Mouse (Mus musculus) T-cell, adult 2 months (primary cell): ENCODE measurements around the gene Necap2.

Experiments
- DNase-seq: peaks from one replicate; pipeline ENCODE4 v3.0.0; 2022; ENCODE audit warnings: low spot score

Gene Necap2

GRCm38 (mm10) chr4:141077681-141078509, at the start of gene Necap2:
Necap2 (minus strand) TSS chr4:141078357.
- peak; percentile 96 for DNase-seq

- no peak for DNase-seq
Observed at GRCm38 (mm10) chr4:141123065-141123464, 44.9 kb upstream of the Necap2 start.

GRCm38 (mm10) chr4:141122663-141123062, 44.5 kb upstream of the Necap2 start:
- no peak for DNase-seq

- peak; percentile 47 for DNase-seq
Observed at GRCm38 (mm10) chr4:141120700-141121099, 42.5 kb upstream of the Necap2 start.

- no peak for DNase-seq
Observed at GRCm38 (mm10) chr4:141118691-141119090, 40.5 kb upstream of the Necap2 start.

GRCm38 (mm10) chr4:141115398-141115797, 37.2 kb upstream of the Necap2 start:
- no peak for DNase-seq

GRCm38 (mm10) chr4:141114521-141114981, 36.4 kb upstream of the Necap2 start:
- DNase-seq, result no peak

GRCm38 (mm10) chr4:141113831-141114230, 35.7 kb upstream of the Necap2 start:
- no peak for DNase-seq

GRCm38 (mm10) chr4:141108196-141108732, 30.1 kb upstream of the Necap2 start:
- DNase-seq, result no peak

- DNase-seq, result no peak
Observed at GRCm38 (mm10) chr4:141106526-141107183, 28.5 kb upstream of the Necap2 start.

- DNase-seq, result no peak
Observed at GRCm38 (mm10) chr4:141101855-141102254, 23.7 kb upstream of the Necap2 start.

- no peak for DNase-seq
Observed at GRCm38 (mm10) chr4:141101291-141101690, 23.1 kb upstream of the Necap2 start.

GRCm38 (mm10) chr4:141099956-141100355, 21.8 kb upstream of the Necap2 start:
- no peak for DNase-seq

GRCm38 (mm10) chr4:141098935-141099334, 20.8 kb upstream of the Necap2 start:
- no peak for DNase-seq

GRCm38 (mm10) chr4:141096710-141097109, 18.6 kb upstream of the Necap2 start:
- DNase-seq, result no peak

GRCm38 (mm10) chr4:141095016-141095415, 16.9 kb upstream of the Necap2 start:
- no peak for DNase-seq

GRCm38 (mm10) chr4:141088714-141089113, 10.6 kb upstream of the Necap2 start:
- no peak for DNase-seq

GRCm38 (mm10) chr4:141088033-141088432, 9.9 kb upstream of the Necap2 start, which contains the start of gene Spata21:
Spata21 (plus strand) TSS chr4:141088333.
- no peak for DNase-seq

- DNase-seq, result no peak
Observed at GRCm38 (mm10) chr4:141086862-141087261, 8.7 kb upstream of the Necap2 start.

GRCm38 (mm10) chr4:141078510-141079137, 467 bp upstream of the Necap2 start:
- DNase-seq, result no peak

GRCm38 (mm10) chr4:141076761-141077506, 1.2 kb downstream of the Necap2 start:
- peak; percentile 23 for DNase-seq

GRCm38 (mm10) chr4:141074109-141074508, 4.0 kb downstream of the Necap2 start:
- no peak for DNase-seq
